Mouse (Mus musculus) frontal cortex, adult 2 months (tissue): ENCODE results near the gene Fkbp6. TPM values are rescaled to one million over a fixed set of nuclear protein-coding genes. Genes with fewer than 3 reads are reported as not detected.
"Not testable (repeated sequence)": the region's sequence is repeated elsewhere in the genome, so short reads cannot be mapped to it uniquely, and the experiment has no call there.

Experiments
- DNase-seq, 2 experiments: peaks; one replicate each; pipeline ENCODE4 v3.0.0; 2022; ENCODE audit warnings: low spot score in 1 of 2; ENCODE audit errors: extremely low spot score in 1 of 2
- polyA plus RNA-seq: library from polyadenylated mRNA; depleted of rRNA; stranded (reverse); fragments of >200 nt; gene quantifications from 2 replicates; pipeline ENCODE4 v1.2.3, GENCODE M21; 2012; rRNA removed

Fkbp6 gene
- polyA plus RNA-seq = 0.16 and 0.17 TPM in 2 replicates

DNA sequence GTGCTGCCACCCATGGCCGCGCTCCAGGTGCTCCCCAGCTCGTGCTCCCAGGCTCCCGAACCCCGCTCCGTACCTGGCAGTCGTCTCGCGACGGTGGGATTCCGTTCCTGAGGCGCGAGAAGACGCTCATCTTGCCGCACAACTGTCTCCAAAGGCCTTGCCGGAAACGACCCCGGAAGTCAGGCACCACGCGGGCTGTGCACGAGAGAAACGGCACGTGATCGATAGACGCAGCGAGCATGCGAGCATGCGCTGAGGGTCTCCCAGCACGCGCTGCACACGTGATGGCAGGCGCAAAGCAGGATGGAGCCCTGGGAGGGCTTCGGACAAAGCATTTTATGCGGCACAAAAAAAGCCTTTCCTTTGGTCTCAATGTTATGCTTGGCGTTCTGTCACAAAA lies at the start of gene Fkbp6:
TSS of gene Fkbp6 (minus strand) at position 183 of the 400 bp plus-strand sequence.
- DNase-seq = no peak

DNA sequence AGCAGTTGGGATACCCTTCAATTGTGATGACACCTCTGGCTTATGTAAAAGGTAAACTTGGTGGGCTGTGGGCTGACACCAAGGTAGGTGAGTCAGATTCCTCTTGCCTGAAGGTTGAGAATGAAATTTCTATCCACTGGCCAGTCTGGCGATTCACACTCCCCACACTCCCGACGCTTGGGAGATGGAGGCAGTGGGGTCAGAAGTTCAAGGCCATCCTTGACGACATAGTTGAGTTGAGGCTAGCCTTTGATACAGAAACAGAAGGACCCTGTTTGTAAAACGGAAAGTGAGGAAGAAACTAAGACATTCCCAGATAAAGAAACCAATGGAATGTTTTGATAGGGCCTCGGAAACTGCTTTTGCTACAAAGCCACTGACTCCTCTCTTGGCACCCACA lies 49.5 kb upstream of the Fkbp6 start:
- no peak for DNase-seq

GRCm38 (mm10) chr5:135395826-135396225 lies 46.0 kb upstream of the Fkbp6 start:
- DNase-seq = peak in 1 of 2 experiments; percentile 57

- peak; percentile 57 to 84 for DNase-seq
These were observed 44.4 kb upstream of the Fkbp6 start, which contains the start of gene Pom121 for GRCm38 (mm10) chr5:135394004-135394823. Gene Pom121, minus strand, starts transcription at chr5:135394546.

DNA sequence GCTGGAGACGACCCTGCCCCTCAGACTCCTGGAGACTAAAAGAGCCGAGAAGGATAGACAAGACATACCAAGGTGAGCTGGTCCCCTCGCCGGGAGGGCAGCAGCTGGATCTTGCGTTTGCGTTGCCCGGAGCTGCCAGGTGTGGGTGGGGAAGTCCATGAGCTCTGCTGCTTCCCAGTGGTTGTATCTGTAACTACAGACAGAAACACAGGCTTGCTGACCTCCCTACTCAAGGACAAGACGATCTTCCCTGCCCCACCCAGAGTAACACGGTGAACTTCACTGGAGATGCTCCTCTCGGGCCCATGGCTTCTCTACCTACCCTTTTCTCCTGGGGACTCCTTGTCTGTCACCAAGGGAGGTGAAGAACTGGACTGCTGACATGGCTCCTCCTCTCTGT lies 33.9 kb upstream of the Fkbp6 start:
- no peak for DNase-seq

DNA sequence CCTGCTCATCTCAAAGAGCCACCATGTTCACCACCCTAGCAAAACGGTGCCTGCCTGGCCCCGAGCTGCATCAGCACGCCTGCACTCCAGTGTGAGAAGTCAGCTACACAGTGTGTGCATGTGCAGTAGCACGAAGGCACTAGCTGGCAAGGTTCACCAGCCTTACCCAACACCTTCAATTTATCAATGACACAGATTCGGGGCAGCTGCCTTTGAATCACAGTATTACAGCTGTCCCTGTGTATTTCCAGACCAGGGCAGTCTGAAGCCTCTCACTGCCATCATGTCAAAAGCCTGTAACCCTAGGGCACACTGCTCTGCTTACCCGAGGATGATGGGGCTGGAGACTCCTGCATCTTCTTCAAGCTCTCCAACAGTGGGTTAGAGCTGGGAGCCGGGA lies 32.9 kb upstream of the Fkbp6 start:
- DNase-seq = no peak

DNA sequence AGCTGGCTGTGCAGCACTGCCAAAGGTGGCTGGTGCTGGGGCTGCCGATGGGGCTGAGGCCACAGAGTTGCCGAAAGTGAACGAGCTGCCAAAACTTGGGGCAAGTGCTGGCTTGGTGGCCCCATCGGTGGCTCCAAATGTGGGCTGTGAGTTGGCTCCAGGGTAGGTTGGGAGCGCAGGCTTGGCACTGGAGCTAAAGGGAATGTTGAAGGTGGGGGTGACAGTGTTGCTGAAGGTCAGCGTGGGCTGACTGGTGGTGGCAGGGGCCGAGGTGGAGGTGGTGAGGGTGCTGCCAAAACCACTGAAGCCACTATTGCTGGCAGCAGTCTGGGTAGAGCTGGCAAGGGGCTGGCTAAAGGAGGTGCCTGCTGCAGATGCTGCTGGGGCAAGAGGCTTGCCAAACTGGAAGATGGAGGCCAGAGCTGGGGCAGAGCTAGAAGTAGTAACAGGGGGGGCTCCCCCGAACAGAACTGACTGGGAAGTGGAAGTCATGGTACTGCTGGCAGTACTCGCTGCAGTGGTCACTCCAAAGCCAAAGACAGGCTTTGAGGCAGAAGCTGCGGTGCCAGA lies 31.6 kb upstream of the Fkbp6 start:
- no peak for DNase-seq

- DNase-seq = no peak
These were observed 30.8 kb upstream of the Fkbp6 start for GRCm38 (mm10) chr5:135380681-135381080.

GRCm38 (mm10) chr5:135376341-135376740 lies 26.5 kb upstream of the Fkbp6 start:
- no peak for DNase-seq

DNA sequence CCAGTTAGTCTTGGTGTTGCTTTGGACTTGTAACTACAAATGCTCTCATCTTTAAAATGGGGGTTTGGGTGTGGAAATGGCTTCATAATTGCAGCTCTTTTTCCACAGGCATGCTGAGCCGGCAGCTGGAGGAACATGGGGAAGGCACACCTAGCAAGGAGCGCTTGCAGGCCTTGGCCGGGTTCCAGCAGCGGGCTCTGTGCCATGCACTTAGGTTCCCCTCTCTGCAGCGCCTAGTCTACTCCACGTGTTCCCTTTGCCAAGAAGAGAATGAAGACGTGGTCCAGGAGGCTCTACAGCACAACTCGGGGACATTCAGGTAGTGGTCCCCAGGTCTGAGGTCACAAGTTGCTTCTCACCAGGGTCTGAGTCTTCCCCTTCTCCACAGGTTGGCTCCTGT lies 25.3 kb upstream of the Fkbp6 start:
- DNase-seq = peak in 1 of 2 experiments; percentile 39

DNA sequence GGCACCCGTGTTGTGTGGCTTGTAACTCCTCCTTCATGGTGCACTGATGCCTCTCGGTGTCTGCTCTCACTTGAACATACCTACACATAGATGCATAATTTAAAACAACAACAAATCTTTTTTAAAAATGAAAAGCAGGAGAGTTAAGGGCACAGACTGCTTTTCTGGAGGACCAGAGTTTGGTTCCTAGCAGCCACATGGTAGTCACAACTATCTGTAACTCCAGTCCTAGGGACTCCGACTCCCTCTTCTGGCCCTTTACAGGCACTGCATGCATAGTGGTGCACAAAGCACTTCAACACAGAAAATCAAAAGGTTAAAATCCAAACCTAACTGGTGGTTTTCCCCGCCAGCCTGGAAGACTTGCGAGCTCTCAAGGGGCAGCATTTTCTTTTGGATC lies 23.8 kb upstream of the Fkbp6 start:
- no peak for DNase-seq

DNA sequence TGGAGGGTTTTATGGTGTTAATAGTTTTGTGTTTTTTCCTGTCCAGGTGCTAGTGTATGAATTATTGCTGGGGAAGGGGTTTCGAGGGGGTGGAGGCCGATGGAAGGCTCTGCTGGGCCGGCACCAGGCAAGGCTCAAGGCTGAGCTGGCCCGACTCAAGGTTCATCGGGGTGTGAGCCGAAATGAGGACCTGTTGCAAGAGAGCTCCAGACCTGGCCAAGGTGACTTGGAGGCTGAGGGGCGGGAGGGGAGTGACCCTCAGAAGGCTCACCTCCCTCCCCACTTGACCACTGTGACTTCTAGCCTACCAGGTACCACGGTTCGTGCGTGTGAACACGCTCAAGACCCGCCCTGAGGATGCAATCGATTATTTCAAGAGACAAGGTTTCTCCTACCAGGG lies 21.4 kb upstream of the Fkbp6 start:
- DNase-seq = no peak

DNA sequence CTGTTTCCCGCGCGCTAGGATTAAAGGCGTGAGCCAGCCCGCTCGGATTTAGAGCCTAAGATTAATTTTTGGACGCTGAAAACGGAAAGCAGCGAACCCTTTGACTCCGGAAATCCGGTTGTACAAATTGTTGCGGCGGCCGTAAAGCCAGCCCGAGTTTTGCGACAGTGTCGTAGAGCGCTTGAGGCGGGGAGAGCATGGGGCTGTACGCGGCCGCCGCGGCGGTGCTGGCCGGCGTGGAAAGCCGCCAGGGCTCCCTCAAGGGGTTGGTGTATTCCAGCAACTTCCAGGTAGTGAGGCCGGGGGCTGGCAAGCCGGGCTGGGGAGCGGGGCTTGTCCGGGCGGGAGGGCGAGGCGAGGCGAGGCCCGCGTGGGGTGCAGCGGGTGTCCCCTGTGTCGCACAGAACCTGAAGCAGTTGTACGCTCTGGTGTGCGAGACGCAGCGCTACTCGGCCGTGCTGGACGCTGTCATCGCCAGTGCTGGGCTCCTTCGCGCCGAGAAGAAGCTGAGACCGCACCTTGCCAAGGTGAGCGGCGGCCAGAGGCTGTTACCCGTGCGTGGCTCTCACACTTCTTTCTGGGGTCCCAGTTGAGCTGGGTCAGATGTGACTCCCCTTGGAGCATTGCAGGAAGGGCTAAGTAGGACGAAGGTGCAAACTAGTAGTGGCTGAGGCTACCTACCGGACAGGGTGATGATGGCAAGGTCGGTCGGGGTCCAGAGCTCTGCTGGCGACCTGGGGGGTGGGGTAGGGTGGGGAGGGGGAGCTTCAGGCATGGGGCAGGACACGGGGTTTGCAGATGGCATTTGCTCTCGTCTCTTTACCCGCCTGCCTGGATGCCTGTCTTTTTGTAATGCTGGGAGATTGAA lies 20.2 kb upstream of the Fkbp6 start, which contains the start of gene Nsun5:
TSS of gene Nsun5 (plus strand) at position 167 of the 868 bp plus-strand sequence.
- peak; percentile 85 to 98 for DNase-seq

DNA sequence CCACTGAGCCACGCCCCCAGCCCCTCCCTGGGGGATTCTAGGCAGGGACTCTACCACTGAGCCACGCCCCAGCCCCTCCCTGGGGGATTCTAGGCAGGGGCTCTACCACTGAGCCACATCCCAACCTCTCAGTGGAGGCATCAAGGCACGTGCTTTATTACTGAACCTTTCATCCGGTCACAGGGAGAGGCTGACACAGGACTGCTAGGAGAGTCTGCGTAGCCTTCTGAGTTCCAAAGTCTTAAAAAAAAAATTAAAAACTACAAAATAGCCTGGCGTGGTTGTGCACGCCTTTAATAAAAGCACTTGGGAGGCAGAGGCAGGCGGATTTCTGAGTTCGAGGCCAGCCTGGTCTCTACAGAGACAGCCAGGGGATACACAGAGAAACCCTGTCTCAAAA lies 19.4 kb upstream of the Fkbp6 start:
- DNase-seq = not testable (repeated sequence)

DNA sequence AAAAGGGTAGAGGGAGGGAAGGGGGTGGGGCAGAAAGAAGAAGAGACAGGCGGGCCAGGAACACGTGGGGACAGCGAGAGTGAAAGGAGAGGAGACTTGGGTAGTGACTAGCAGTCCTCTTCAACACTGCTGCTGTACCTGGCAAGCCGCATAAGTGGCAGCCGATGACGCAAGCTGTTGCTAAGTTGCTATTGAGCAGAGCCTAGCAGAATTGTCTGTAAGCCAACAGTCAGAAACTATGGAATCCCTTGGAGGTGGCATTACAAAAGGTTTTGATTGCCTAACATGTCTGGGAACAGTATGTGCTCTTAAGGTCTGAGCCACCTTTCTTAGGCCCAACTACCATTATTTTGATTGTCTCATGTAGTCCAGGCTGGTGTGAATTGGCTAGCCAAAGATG lies 18.5 kb upstream of the Fkbp6 start:
- DNase-seq = no peak

DNA sequence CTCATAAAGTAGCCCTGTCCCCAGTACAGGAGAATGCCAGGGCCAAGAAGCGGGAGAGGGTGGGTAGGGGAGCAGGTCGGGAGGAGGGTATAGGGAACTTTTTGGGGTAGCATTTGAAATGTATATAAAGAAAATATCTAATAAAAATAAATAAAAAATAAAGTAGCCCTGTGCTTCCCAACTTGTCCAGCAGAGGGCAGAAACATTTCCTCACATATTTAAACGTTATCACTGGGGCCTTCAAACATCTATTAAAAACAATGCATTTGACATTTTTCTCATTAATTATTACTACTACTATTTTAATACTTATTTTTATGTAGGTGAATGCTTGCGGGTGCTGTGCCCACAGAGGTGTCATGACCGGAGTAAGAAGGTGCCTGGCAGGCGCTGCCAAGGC lies 18.0 kb upstream of the Fkbp6 start:
- peak in 1 of 2 experiments; percentile 37 for DNase-seq

GRCm38 (mm10) chr5:135363540-135363939 lies 13.7 kb upstream of the Fkbp6 start:
- DNase-seq = no peak

GRCm38 (mm10) chr5:135362572-135362971 lies 12.7 kb upstream of the Fkbp6 start:
- DNase-seq = no peak

GRCm38 (mm10) chr5:135359772-135360171 lies 9.9 kb upstream of the Fkbp6 start:
- no peak for DNase-seq

GRCm38 (mm10) chr5:135357556-135357955 lies 7.7 kb upstream of the Fkbp6 start:
- DNase-seq = no peak

- DNase-seq = no peak
These were observed 6.2 kb upstream of the Fkbp6 start for GRCm38 (mm10) chr5:135356090-135356489.
